Mouse (Mus musculus): ENCODE measurements around the gene Tor3a. TPM values are rescaled to one million over a fixed set of nuclear protein-coding genes. Genes with fewer than 3 reads are reported as not detected.

Gene Tor3a
- polyA plus RNA-seq, 1 experiment from 2014 or later, result 7.8 TPM

- Histone ChIP-seq H3K4me2 (ENCODE audit: low read depth, low read length, severe bottlenecking) (no peak overlapping the region), H3K9ac (ENCODE audit: low read length) (no peak overlapping the region), H3K9me3 (ENCODE audit: control insufficient read depth, low read length) (no peaks in the 10 kb centered on the region), H3K4me1 (replicated peaks; ENCODE audit: control insufficient read depth, insufficient read depth, low read length) (no peaks in the 10 kb centered on the region), H3K27me3 (ENCODE audit: control insufficient read depth, insufficient read depth, low read length) (no peaks in the 10 kb centered on the region), H3K36me3 (ENCODE audit: control insufficient read depth, insufficient read depth, low read length) (peaks cover 10% of the 10 kb centered on the region), H3K4me3 (ENCODE audit: low read depth, low read length) (no peak overlapping the region), H3K27ac (ENCODE audit: low read depth, low read length) (no peak overlapping the region)
- DNase-seq (ENCODE audit: low spot score) (no peak), ATAC-seq (replicated peaks; ENCODE audit: low FRiP score) (no peak)
These were observed 43.2 kb downstream of the Tor3a start for GRCm38 (mm10) chr1:156630965-156631364.

DNA sequence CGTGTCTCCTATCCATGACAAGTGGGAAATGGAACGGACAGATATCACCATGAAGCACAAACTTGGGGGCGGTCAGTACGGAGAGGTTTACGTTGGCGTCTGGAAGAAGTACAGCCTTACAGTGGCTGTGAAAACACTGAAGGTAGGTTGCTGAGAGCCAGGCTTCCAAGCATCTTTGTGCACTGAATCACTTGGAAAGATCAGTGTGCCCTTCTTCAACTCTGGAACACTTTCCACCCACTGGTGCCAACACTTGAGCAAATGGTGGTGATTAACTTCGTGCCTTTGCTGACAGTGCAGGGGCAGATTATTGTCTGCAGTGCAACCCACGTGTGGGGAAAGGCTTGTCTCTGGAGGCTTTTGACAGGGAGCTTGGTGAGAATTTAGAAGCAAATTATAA lies 44.2 kb downstream of the Tor3a start:
- H3K4me2 ChIP-seq (ENCODE audit: low read depth, low read length, severe bottlenecking), result no peak overlapping the region
- no peaks in the 10 kb centered on the region for H3K9me3 ChIP-seq (ENCODE audit: control insufficient read depth, low read length)
- WGBS, result 95% methylated on average over 8 of the region's 8 CpGs
- H3K4me1 ChIP-seq (replicated peaks; ENCODE audit: control insufficient read depth, insufficient read depth, low read length), result no peaks in the 10 kb centered on the region
- H3K27me3 ChIP-seq (ENCODE audit: control insufficient read depth, insufficient read depth, low read length), result no peaks in the 10 kb centered on the region
- no peak overlapping the region for H3K27ac ChIP-seq (ENCODE audit: low read depth, low read length)
- H3K4me3 ChIP-seq (ENCODE audit: low read depth, low read length), result no peak overlapping the region
- H3K9ac ChIP-seq (ENCODE audit: low read length), result no peak overlapping the region
- peaks cover 10% of the 10 kb centered on the region for H3K36me3 ChIP-seq (ENCODE audit: control insufficient read depth, insufficient read depth, low read length)
- ATAC-seq (replicated peaks; ENCODE audit: low FRiP score) (no peak), DNase-seq (ENCODE audit: low spot score) (no peak)

DNA sequence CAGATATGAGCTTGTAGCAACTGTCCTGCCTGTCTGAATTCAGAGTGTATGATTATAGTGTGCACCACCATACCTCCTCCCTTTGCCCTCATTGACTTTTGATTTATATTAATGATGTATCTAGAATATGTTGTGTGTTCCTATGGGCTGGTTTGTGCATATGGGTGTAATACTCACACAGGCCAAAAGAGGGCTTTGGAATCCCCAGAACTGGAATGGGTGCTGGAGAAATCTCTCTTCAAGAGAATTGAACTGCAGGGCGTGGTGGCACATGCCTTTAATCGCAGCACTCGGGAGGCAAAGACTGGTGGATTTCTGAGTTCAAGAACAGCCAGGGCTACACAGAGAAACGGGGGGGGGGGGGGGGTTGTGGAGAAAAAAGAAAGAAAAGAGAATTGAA lies 47.4 kb downstream of the Tor3a start:
- peak; percentile 43 for DNase-seq (ENCODE audit: low spot score)
- no peak overlapping the region for H3K4me3 ChIP-seq (ENCODE audit: low read depth, low read length)
- H3K4me1 ChIP-seq (replicated peaks; ENCODE audit: control insufficient read depth, insufficient read depth, low read length), result no peaks in the 10 kb centered on the region
- H3K4me2 ChIP-seq (ENCODE audit: low read depth, low read length, severe bottlenecking), result no peak overlapping the region
- peaks cover 8% of the 10 kb centered on the region for H3K36me3 ChIP-seq (ENCODE audit: control insufficient read depth, insufficient read depth, low read length)
- no peak overlapping the region for H3K9ac ChIP-seq (ENCODE audit: low read length)
- no peak for ATAC-seq (replicated peaks; ENCODE audit: low FRiP score)
- WGBS, result 82% methylated on average over 4 of the region's 4 CpGs
- no peak overlapping the region for H3K27ac ChIP-seq (ENCODE audit: low read depth, low read length)
- no peaks in the 10 kb centered on the region for H3K9me3 ChIP-seq (ENCODE audit: control insufficient read depth, low read length)
- H3K27me3 ChIP-seq (ENCODE audit: control insufficient read depth, insufficient read depth, low read length), result no peaks in the 10 kb centered on the region

GRCm38 (mm10) chr1:156624231-156624630 lies 49.9 kb downstream of the Tor3a start:
- no peak overlapping the region for H3K9ac ChIP-seq (ENCODE audit: low read length)
- 75% methylated on average over 1 of the region's 1 CpGs for WGBS

DNA sequence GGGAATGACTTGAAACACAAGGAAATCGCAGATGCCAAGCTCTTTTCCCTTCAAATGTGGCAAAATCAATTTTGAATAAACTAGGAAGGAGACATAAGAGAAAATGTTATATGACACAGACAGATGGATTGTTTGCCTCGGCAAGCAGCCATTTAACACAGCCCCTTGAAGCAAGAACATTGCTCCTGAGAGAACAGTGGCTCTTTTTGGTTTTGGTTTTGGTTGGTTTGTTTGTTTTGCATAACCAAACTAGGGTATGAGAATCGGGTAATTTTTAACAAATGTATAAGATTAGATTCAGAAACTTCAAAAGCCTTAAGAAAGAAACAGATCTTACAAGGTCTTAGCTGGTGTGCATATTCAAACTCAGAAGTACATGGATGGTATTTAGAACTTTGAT lies 53.2 kb downstream of the Tor3a start:
- H3K27ac ChIP-seq (ENCODE audit: low read depth, low read length), result no peak overlapping the region
- no peaks in the 10 kb centered on the region for H3K9me3 ChIP-seq (ENCODE audit: control insufficient read depth, low read length)
- no peak overlapping the region for H3K4me2 ChIP-seq (ENCODE audit: low read depth, low read length, severe bottlenecking)
- H3K4me1 ChIP-seq (replicated peaks; ENCODE audit: control insufficient read depth, insufficient read depth, low read length), result peaks cover 14% of the 10 kb centered on the region; the same call in 1 of the 2 replicates
- no peak for ATAC-seq (replicated peaks; ENCODE audit: low FRiP score)
- no peak for DNase-seq (ENCODE audit: low spot score)
- H3K4me3 ChIP-seq (ENCODE audit: low read depth, low read length), result no peak overlapping the region
- no peak overlapping the region for H3K9ac ChIP-seq (ENCODE audit: low read length)
- H3K36me3 ChIP-seq (ENCODE audit: control insufficient read depth, insufficient read depth, low read length), result no peaks in the 10 kb centered on the region; the same call in 1 of the 2 replicates
- WGBS, result 88% methylated on average over 3 of the region's 3 CpGs
- no peaks in the 10 kb centered on the region for H3K27me3 ChIP-seq (ENCODE audit: control insufficient read depth, insufficient read depth, low read length)

More at GRCm38 (mm10) chr1:156624231-156624630, 49.9 kb downstream of the Tor3a start:
- no peaks in the 10 kb centered on the region for H3K27me3 ChIP-seq (ENCODE audit: control insufficient read depth, insufficient read depth, low read length)
- DNase-seq (ENCODE audit: low spot score), result no peak
- H3K27ac ChIP-seq (ENCODE audit: low read depth, low read length), result no peak overlapping the region
- no peaks in the 10 kb centered on the region for H3K9me3 ChIP-seq (ENCODE audit: control insufficient read depth, low read length)
- no peak for ATAC-seq (replicated peaks; ENCODE audit: low FRiP score)
- no peak overlapping the region for H3K4me2 ChIP-seq (ENCODE audit: low read depth, low read length, severe bottlenecking)
- no peaks in the 10 kb centered on the region; the same call in 1 of the 2 replicates for H3K36me3 ChIP-seq (ENCODE audit: control insufficient read depth, insufficient read depth, low read length)
- no peak overlapping the region for H3K4me3 ChIP-seq (ENCODE audit: low read depth, low read length)
- H3K4me1 ChIP-seq (replicated peaks; ENCODE audit: control insufficient read depth, insufficient read depth, low read length), result peaks cover 2% of the 10 kb centered on the region; the same call in 1 of the 2 replicates

DNA sequence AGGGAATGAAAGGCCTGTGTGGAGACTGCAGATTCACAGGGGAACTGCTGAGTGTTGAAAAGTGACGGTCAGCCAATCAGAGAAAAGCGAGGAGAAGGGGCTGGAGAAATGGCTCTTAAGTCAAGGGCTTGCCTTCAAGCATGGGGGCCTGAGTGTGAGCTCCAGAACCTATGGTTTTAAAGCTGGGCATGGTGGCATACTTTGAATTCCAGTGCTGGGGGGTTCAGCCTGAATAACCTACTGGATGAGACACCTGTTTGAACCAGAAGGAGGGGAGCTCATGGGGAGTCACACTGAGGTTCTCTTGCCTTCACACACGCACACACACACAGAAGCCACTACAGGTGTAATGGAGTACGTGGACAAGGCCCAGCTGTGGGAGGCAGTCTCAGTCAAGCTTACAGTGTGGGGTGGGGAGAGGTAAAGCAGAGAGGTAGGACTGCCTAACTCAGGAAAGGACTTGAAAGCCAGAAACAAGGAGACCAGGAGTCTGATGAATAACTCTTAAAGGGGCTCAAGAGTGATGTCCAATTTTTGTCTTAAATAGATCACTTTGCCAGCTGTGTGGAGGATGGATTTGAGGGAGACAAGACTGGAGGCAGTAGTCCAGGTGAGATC lies 53.8 kb downstream of the Tor3a start:
- H3K4me1 ChIP-seq (replicated peaks; ENCODE audit: control insufficient read depth, insufficient read depth, low read length), result peaks cover 17% of the 10 kb centered on the region; the same call in 1 of the 2 replicates
- DNase-seq (ENCODE audit: low spot score), result no peak
- H3K36me3 ChIP-seq (ENCODE audit: control insufficient read depth, insufficient read depth, low read length), result no peaks in the 10 kb centered on the region; the same call in 1 of the 2 replicates
- no peak for ATAC-seq (replicated peaks; ENCODE audit: low FRiP score)
- H3K4me3 ChIP-seq (ENCODE audit: low read depth, low read length), result no peak overlapping the region
- no peak overlapping the region for H3K27ac ChIP-seq (ENCODE audit: low read depth, low read length)
- H3K9ac ChIP-seq (ENCODE audit: low read length), result no peak overlapping the region
- no peaks in the 10 kb centered on the region for H3K27me3 ChIP-seq (ENCODE audit: control insufficient read depth, insufficient read depth, low read length)
- no peaks in the 10 kb centered on the region for H3K9me3 ChIP-seq (ENCODE audit: control insufficient read depth, low read length)
- 70% methylated on average over 4 of the region's 4 CpGs for WGBS
- no peak overlapping the region for H3K4me2 ChIP-seq (ENCODE audit: low read depth, low read length, severe bottlenecking)

- Histone ChIP-seq H3K36me3 (ENCODE audit: control insufficient read depth, insufficient read depth, low read length) (no peaks in the 10 kb centered on the region), H3K4me2 (ENCODE audit: low read depth, low read length, severe bottlenecking) (no peak overlapping the region), H3K27ac (ENCODE audit: low read depth, low read length) (no peak overlapping the region), H3K27me3 (ENCODE audit: control insufficient read depth, insufficient read depth, low read length) (no peaks in the 10 kb centered on the region), H3K9ac (ENCODE audit: low read length) (no peak overlapping the region), H3K9me3 (ENCODE audit: control insufficient read depth, low read length) (no peaks in the 10 kb centered on the region), H3K4me1 (replicated peaks; ENCODE audit: control insufficient read depth, insufficient read depth, low read length) (peaks cover 25% of the 10 kb centered on the region; the same call in 1 of the 2 replicates), H3K4me3 (ENCODE audit: low read depth, low read length) (no peak overlapping the region)
- DNase-seq (ENCODE audit: low spot score) (no peak), ATAC-seq (replicated peaks; ENCODE audit: low FRiP score) (no peak)
- 54% methylated on average over 4 of the region's 4 CpGs for WGBS
These were observed 56.3 kb downstream of the Tor3a start for GRCm38 (mm10) chr1:156617811-156618210.

DNA sequence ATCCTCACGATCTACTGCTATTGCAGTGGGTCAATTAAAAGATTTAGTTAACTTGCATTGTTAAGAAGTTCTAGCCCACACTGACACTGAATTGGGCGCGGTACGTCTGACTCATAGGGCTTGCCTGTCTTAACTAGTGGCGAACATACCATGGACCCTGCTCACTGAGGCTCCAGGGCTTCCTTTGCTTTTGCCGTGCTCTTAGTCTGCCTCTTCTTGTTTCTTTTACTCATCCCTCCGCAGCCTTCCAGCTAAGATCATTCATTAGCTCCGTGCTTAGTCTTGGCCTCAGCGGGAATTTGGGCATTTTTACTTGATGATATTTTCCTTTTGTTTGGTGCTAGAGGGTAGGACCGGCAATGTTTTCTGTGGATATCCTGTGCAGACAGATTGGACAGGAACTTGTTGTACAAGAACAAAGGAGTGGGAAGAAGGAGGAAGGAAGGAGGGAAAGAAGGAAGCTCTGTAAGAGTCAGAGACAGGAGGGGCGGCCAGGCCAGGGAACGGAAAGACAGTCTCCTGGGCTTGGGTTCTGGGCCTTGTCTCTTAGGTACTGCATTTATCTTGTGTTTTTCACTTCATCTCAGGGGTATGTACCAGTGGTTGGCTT lies 57.1 kb downstream of the Tor3a start:
- peak overlapping the region; percentile 23; the same call in 1 of the 2 replicates for H3K9ac ChIP-seq (ENCODE audit: low read length)
- H3K4me3 ChIP-seq (ENCODE audit: low read depth, low read length), result no peak overlapping the region
- DNase-seq (ENCODE audit: low spot score) (no peak), ATAC-seq (replicated peaks; ENCODE audit: low FRiP score) (no peak)
- no peaks in the 10 kb centered on the region for H3K9me3 ChIP-seq (ENCODE audit: control insufficient read depth, low read length)
- H3K27ac ChIP-seq (ENCODE audit: low read depth, low read length), result no peak overlapping the region
- peaks cover 25% of the 10 kb centered on the region; the same call in 1 of the 2 replicates for H3K4me1 ChIP-seq (replicated peaks; ENCODE audit: control insufficient read depth, insufficient read depth, low read length)
- H3K36me3 ChIP-seq (ENCODE audit: control insufficient read depth, insufficient read depth, low read length), result no peaks in the 10 kb centered on the region
- WGBS, result 30% methylated on average over 12 of the region's 12 CpGs
- H3K4me2 ChIP-seq (ENCODE audit: low read depth, low read length, severe bottlenecking), result 0 out of 2 replicates have a peak overlapping the region, but pooled peaks have one; percentile 5
- H3K27me3 ChIP-seq (ENCODE audit: control insufficient read depth, insufficient read depth, low read length), result no peaks in the 10 kb centered on the region

All from forebrain, embryonic 11.5 days (tissue).